Mouse (Mus musculus) cerebral cortex, adult 2 months (tissue): ENCODE results near the gene Gfi1.

Experiments used
- WGBS: fragments of 180-500 bp; shearing (Covaris S2); methylation state at CpG from one replicate; pipeline ENCODE4 v1.1.7; 2018; 5-methylcytosine and 5-hydroxymethylcytosine counted together

Gene Gfi1

GRCm38 (mm10) chr5:107721638-107722011 is 4.2 kb downstream of the Gfi1 start:
- 1% methylated on average over 33 of the region's 33 CpGs for WGBS

GRCm38 (mm10) chr5:107720991-107721637 is 4.7 kb downstream of the Gfi1 start:
- 3% methylated on average over 58 of the region's 58 CpGs for WGBS

DNA sequence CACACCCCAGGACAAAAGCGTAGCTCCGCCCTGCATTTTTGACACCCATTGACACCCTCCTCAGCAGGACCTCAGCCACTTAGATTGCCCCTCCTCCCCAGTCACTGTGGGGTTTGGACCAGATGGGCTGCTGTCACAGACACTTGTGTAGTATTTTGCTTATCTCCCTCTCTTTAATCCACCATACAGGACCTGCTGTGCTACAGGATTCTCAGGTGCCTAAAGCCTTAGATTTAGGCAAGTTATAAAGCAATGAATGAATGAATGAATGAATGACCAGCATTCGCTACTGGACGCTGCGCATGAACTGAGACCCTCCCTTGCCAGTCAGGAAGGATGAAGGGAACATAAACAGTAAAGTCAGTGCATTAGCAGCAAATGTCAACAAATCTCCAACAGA is 5.3 kb downstream of the Gfi1 start:
- WGBS: 6% methylated on average over 5 of the region's 5 CpGs

GRCm38 (mm10) chr5:107719786-107720185 is 6.0 kb downstream of the Gfi1 start:
- 29% methylated on average over 1 of the region's 1 CpGs for WGBS

GRCm38 (mm10) chr5:107719209-107719608 is 6.6 kb downstream of the Gfi1 start:
- WGBS: 27% methylated on average over 3 of the region's 3 CpGs

DNA sequence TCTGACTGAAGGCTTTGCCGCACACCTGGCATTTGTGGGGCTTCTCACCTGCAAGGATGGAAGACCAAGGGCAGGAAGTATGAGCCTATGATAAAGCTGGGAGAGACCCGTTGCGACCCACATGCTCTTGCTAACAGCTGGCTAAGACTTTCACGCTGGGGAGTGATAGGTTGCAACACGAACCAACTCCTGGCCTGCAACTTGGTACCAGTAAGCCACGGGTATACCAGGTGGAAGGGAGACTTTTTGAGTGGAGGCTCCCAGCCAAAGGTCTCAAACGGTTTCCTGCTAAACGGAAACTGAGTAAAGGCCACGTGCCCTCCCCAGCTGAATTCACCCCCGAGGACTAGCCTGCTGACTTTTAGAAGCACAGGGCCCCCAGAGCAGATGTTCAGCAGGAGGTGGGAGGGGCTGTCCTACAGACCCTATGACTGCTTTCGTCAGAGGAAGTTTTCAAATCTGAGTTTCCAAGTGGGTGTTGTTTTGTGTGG is 7.9 kb downstream of the Gfi1 start:
- WGBS: 27% methylated on average over 11 of the region's 11 CpGs

GRCm38 (mm10) chr5:107711689-107712088 is 14.1 kb downstream of the Gfi1 start:
- WGBS: 64% methylated on average over 2 of the region's 2 CpGs

DNA sequence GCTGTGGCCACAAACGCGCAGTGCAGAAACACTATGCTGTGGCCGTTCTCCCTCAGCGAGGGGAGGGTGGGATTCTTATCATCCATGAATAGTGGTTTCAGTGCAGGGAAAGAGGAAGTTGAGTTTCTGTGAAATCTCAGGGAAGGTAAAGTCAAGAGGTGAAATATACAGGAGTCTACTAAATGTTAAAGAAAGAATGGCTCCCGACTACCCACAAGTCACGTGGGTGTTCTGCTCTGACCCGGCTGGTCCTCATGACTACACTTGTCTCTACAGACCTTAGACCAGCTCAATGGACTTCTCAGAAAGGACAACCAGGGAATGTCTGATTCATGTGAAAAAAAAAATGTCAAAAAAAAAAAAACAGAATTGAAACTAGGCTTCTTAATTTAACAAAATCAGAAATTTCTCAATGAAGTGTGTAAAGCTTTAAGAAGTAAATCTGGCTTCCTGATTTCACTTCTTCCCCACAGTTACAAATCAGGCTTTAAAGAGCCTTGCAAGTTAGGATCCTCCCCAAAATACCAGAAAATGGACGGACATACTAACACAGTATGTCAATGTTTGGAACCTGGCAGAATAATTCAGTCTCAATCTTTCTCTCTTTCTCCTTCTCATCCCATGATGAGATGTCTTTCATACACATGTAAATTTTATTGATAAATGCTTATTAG is 17.6 kb downstream of the Gfi1 start:
- WGBS: 82% methylated on average over 8 of the region's 8 CpGs

GRCm38 (mm10) chr5:107706262-107706661 is 19.6 kb downstream of the Gfi1 start:
- WGBS: 78% methylated on average over 1 of the region's 1 CpGs

DNA sequence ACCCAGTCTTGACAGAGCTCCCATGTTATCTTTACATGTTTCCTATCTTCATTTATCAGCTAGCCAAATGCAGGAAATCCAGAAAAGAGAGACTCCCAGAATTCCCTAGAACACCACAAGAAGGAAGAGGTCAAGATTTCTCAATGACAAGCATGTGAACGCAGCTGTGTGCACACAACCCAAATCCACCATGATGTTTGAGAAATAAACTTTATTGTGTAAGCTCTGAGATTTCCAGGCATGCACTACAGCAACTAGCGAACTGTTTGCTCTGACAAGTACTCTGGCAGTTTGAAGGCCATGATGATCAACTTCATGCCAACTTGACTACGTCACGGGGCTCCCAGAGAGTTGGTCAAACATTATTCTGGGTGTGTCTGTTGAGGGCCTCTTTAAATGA is 20.1 kb downstream of the Gfi1 start:
- 93% methylated on average over 4 of the region's 4 CpGs for WGBS

DNA sequence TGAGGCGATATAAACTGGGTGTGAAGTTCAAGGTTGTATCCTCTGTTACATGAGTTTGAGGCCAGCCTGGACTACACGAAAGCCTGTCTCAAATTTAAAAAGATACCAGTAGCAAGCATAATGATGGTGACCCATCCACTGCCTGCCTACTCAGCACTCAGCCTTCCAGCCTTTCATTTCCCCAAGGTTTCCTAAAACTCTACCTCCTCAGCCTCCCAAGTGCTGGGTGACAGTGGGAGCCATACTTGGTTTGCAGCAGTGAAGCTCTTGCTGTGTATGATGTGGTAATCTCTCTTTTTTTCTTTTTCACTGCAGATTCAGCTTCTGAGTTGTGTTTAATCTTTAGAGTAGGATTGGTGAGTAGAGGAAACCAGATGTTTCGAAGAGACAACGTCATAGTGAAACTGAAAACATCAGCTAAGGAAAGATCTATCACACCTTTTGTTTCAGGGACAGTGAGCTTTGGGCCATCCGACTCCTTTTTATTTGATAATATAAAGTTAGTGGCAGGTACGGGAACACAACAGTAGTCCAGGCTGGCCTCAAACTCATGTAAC is 22.6 kb downstream of the Gfi1 start:
- 94% methylated on average over 6 of the region's 6 CpGs for WGBS

DNA sequence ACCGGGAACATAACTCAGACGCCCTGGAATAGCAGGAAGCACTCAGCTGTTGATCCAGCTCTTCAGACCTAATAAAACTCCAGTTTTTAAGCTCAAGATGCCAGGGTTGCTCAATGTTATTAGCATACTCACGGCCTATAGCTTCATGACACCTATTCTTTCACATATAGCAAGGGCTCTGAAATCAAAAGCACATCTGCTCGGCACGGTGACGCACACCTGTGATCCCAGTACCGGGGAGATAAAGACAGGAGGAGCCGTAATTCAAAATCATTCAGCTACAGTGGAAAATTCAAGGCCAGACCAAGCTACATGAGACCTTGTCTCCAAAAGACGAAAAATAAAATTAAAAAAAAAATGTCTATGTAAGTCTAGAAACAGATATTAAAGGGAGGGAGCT is 24.2 kb downstream of the Gfi1 start:
- WGBS: 95% methylated on average over 9 of the region's 9 CpGs

- 97% methylated on average over 10 of the region's 10 CpGs for WGBS
These were observed 25.0 kb downstream of the Gfi1 start for GRCm38 (mm10) chr5:107700873-107701272.

GRCm38 (mm10) chr5:107698888-107699287 is 26.9 kb downstream of the Gfi1 start:
- 76% methylated on average over 8 of the region's 8 CpGs for WGBS

GRCm38 (mm10) chr5:107695019-107695418 is 30.8 kb downstream of the Gfi1 start:
- WGBS: 87% methylated on average over 3 of the region's 3 CpGs

GRCm38 (mm10) chr5:107688499-107688866 is 37.4 kb downstream of the Gfi1 start:
- WGBS: 18% methylated on average over 9 of the region's 9 CpGs

GRCm38 (mm10) chr5:107687592-107688498 is 38.0 kb downstream of the Gfi1 start:
- WGBS: 9% methylated on average over 46 of the region's 46 CpGs

DNA sequence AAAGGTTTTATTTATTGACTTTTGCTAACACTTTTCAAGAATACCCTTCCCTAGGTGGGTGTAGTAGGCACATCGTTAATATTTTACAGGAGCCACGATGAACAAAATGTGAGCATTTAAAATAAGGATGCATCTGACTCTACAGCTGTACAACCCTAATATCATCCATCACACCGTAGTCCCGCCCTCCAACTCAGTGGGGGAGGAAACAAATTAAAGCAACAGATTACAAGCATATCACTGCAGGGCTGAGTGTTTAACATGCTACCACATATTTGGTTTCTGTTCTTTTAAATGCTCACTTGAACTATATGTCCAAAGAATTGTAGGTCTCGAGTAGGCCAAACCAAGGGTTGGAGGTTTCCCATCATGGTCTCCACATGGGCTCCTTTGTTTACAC is 38.7 kb downstream of the Gfi1 start:
- WGBS: 97% methylated on average over 5 of the region's 5 CpGs

- WGBS: 83% methylated on average over 2 of the region's 2 CpGs
These were observed 41.5 kb downstream of the Gfi1 start for GRCm38 (mm10) chr5:107684380-107684779.

DNA sequence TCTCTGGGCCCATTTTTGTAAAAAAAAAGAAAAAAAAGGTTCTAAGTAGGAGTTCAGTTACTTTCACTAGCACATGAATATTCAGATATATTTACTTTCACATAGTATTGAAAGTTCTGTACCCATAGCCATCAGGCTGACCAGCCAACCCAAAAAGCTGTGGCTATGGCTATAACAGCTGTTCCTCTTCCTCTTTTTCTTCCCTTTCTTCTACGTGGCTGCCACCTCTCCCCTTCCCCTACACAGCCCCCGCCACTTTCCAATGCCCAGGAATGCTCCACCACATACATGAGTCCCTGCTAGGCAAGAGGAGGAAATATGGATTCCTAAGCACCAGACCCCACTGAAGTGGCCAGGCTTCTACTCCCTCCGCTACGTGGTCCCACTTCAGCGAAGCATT is 44.5 kb downstream of the Gfi1 start:
- 86% methylated on average over 5 of the region's 5 CpGs for WGBS

GRCm38 (mm10) chr5:107678392-107678791 is 47.4 kb downstream of the Gfi1 start:
- 75% methylated on average over 5 of the region's 5 CpGs for WGBS
